Mouse (Mus musculus) gastrocnemius, postnatal 14 days (tissue): ENCODE measurements at regions not wholly inside any gene's neighbourhood (a gene's known extent, or its start where the extent isn't known, plus 50 kb on each side); places are given as distances from the start of the nearest gene placed in this dataset.
"Not testable (repeated sequence)": the region's sequence is repeated elsewhere in the genome, so short reads cannot be mapped to it uniquely, and the experiment has no call there.

Source experiments
- DNase-seq: peaks from one replicate; pipeline ENCODE4 v3.0.0; 2021; ENCODE audit warnings: mixed read lengths
- intact Hi-C: fragments of 180-260 bp; cut with DNase I; formaldehyde crosslinking; loops from one replicate; pipeline ENCODE4 v1.15.1; 2025; ENCODE audit warnings: low total_unique reads

DNA sequence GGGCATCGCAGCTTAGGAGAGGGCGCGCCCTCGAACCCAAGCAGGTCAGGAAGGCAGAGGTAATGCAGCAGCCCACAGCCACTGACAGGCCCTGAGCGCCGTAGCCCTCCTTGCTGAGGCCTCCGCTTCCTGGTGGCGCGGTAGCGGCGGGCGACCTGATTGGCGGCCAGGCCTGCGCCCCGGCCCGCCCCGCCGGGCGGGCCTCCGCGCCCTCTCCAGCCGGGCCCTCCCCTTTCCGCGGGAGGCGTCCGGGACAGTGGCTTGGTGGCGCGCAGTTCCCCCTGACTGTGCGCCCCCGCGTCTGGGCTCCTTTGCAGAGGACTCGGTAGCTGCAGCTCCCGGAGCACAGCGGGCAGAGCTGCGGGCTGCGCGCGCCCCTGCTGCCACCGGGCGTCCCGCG lies 242.1 kb downstream of the Gm21863 start:
- intact Hi-C loops, result not testable (repeated sequence)

GRCm38 (mm10) chr12:20196905-20197304 lies 242.6 kb downstream of the Gm21863 start:
- peak; percentile 2 for DNase-seq
- intact Hi-C loops, result not testable (repeated sequence)

More for the DNA sequence above, 242.1 kb downstream of the Gm21863 start:
- DNase-seq, result peak; percentile 22

- intact Hi-C loops, DNase-seq: not testable (repeated sequence)
Observed at GRCm38 (mm10) chr12:20223921-20224320, 269.6 kb downstream of the Gm21863 start.

GRCm38 (mm10) chr12:20226831-20227230 lies 272.5 kb downstream of the Gm21863 start:
- DNase-seq, intact Hi-C loops: not testable (repeated sequence)

DNA sequence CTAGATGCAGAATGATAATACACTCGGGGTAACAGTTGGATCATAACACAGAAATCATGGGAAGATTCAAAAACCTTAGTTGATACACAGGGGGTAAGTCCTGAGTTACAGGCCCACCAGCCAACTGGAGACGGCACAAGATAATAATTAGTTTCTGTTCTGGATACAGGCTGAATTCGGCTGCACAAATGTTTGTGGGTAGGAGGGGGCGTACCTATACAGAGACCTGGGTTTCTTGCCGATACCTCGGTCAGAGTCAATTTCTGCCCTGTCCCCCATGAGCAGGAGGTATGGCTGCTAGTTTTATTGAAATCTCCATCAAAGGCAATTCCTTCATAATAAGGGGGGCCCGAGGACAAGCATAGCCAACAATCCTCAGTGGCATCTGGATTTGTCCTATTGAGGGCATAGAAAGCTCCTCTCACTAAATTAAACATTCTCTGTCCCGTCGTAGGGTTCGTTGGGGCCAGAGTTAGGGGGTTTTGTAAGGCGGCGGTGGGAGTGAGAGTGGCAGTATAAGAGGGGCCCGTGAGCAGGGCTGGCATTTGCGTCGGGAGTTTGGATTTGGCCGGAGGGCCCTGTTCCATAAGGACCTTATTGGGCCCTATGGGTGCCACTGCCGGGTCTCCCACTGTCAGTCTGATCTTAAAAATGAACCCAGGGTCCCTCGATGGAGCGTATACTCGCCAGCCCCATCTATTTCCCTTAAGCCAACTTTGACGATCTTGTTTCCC lies 273.3 kb downstream of the Gm21863 start:
- DNase-seq, intact Hi-C loops: not testable (repeated sequence)

DNA sequence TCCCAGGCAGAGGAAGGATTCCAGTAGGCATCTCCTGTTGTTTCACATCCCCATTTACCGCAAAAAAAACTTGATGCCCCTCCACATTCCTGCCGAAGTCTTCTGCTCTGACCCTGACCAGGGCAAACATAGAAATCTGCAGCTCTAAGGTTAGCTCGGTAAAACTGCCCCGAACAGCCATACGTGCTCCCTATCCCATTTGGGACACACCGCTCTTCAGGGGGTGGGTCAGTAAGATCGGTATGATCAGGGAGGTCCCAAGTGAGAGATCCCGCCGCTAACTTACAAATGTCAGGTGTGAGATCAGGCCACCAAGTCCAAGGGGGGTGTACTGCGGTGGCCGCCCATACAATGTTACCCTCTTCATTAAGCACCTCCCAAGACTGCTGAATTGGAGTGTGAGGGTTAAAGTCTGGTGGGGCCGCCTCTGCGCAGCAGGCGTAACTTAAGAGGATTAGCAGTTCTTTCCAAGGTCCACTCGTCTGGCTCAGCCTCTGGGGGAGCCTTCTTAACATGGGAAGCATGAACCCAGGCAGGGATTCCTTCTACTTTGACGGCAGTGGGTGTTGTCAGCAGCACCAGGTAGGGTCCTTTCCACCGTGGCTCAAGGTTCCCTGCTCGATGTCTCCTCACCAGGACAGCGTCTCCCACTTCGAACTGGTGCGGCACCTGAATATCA lies 274.2 kb downstream of the Gm21863 start:
- intact Hi-C loops, result not testable (repeated sequence)
- DNase-seq, result peak; percentile 3

- DNase-seq, intact Hi-C loops: not testable (repeated sequence)
Observed at GRCm38 (mm10) chr12:20229441-20229840, 275.1 kb downstream of the Gm21863 start.

- DNase-seq, result peak; percentile 3
- intact Hi-C loops, result no loop called here
Observed at GRCm38 (mm10) chr12:20230141-20230892, 276.0 kb downstream of the Gm21863 start.

DNA sequence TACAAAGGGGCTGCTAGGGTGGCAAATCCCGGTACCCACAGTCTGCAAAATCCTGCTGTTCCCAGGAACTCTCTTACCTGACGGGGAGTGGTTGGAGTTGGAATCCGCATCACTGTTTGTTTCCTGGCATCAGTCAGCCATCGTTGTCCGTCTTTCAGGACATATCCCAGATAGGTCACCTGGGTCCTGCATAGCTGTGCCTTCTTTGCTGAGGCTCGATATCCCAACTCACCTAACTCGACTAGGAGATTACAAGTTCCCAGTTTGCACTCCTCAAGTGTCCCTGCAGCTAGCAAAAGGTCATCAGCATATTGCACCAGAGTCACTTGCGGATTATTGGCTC lies 276.6 kb downstream of the Gm21863 start:
- DNase-seq, result peak; percentile 3
- intact Hi-C loops, result no loop called here

- peak; percentile 4 for DNase-seq
- intact Hi-C loops, result no loop called here
Observed at GRCm38 (mm10) chr12:20231528-20231927, 277.2 kb downstream of the Gm21863 start.

- intact Hi-C loops, result no loop called here
- peak; percentile 4 for DNase-seq
Observed at GRCm38 (mm10) chr12:20231986-20232541, 277.8 kb downstream of the Gm21863 start.

GRCm38 (mm10) chr12:20232746-20233453 lies 278.6 kb downstream of the Gm21863 start:
- peak; percentile 13 for DNase-seq
- intact Hi-C loops, result no loop called here

- intact Hi-C loops, result no loop called here
- peak; percentile 3 for DNase-seq
Observed at GRCm38 (mm10) chr12:20233454-20233831, 279.1 kb downstream of the Gm21863 start.

DNA sequence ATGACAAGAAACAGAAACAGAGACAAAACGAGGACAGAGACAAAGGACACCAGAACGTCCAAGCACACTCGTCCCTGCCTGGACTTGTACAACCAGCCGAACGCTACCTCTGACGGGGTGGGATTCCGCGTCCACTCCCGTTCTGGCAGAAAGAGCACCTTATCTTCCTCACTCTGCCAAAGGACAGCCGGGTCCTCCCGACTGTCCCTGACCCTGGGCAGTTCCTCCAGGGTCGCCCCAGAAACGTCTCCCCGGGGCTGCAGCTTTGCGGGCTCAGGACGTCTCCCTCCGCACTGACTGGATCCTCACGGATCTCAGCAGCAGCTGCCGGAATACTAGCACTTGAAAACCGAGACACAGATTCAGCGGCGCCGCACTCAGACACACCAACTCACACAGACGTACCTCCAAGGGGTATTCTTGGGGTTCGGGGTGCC lies 279.6 kb downstream of the Gm21863 start:
- DNase-seq, result peak; percentile 13

More for the DNA sequence above, 279.6 kb downstream of the Gm21863 start:
- intact Hi-C loops, result no loop called here
